Mouse (Mus musculus) c-Kit-positive CD71-negative TER-119-negative erythroid progenitor cells, embryonic 14.5 days (primary cell): ENCODE measurements around the gene Shcbp1l.
A peak's percentile ranks its signal among the peaks of the same experiment; 100 is the strongest.
"Not testable (repeated sequence)": the region's sequence is repeated elsewhere in the genome, so short reads cannot be mapped to it uniquely, and the experiment has no call there.

ENCODE experiments used
- DNase-seq: peaks from one replicate; pipeline ENCODE4 v3.0.0-alpha.2; 2013; ENCODE audit warnings: low read depth

Shcbp1l gene

GRCm38 (mm10) chr1:153424271-153424670, 691 bp upstream of the Shcbp1l start:
- no peak for DNase-seq

GRCm38 (mm10) chr1:153431158-153431557, 6.2 kb downstream of the Shcbp1l start:
- DNase-seq = no peak

- DNase-seq = no peak
These were observed 6.7 kb downstream of the Shcbp1l start for GRCm38 (mm10) chr1:153431701-153432100.

GRCm38 (mm10) chr1:153432329-153432728, 7.4 kb downstream of the Shcbp1l start:
- no peak for DNase-seq

- no peak for DNase-seq
These were observed 9.1 kb downstream of the Shcbp1l start for GRCm38 (mm10) chr1:153433851-153434589.

GRCm38 (mm10) chr1:153437536-153437935, 12.6 kb downstream of the Shcbp1l start:
- no peak for DNase-seq

GRCm38 (mm10) chr1:153440752-153441151, 15.8 kb downstream of the Shcbp1l start:
- DNase-seq = no peak

GRCm38 (mm10) chr1:153441656-153442055, 16.7 kb downstream of the Shcbp1l start:
- DNase-seq = no peak

- DNase-seq = no peak
These were observed 18.1 kb downstream of the Shcbp1l start for GRCm38 (mm10) chr1:153443019-153443418.

GRCm38 (mm10) chr1:153443632-153444031, 18.7 kb downstream of the Shcbp1l start:
- DNase-seq = no peak

GRCm38 (mm10) chr1:153446120-153446831, 21.3 kb downstream of the Shcbp1l start:
- no peak for DNase-seq

- peak; percentile 56 for DNase-seq
These were observed 26.5 kb downstream of the Shcbp1l start for GRCm38 (mm10) chr1:153451237-153452154.

GRCm38 (mm10) chr1:153453146-153453642, 28.2 kb downstream of the Shcbp1l start:
- no peak for DNase-seq

GRCm38 (mm10) chr1:153456137-153456536, 31.2 kb downstream of the Shcbp1l start:
- no peak for DNase-seq

- DNase-seq = no peak
These were observed 36.8 kb downstream of the Shcbp1l start for GRCm38 (mm10) chr1:153461796-153462195.

GRCm38 (mm10) chr1:153479296-153479695, 54.3 kb downstream of the Shcbp1l start:
- no peak for DNase-seq

- DNase-seq = peak; percentile 72
These were observed 55.5 kb downstream of the Shcbp1l start for GRCm38 (mm10) chr1:153480386-153481024.

GRCm38 (mm10) chr1:153481025-153481412, 56.1 kb downstream of the Shcbp1l start:
- DNase-seq = no peak

GRCm38 (mm10) chr1:153485201-153485796, 60.3 kb downstream of the Shcbp1l start:
- no peak for DNase-seq

- DNase-seq = not testable (repeated sequence)
These were observed 61.2 kb downstream of the Shcbp1l start for GRCm38 (mm10) chr1:153486120-153486519.
